In the genomic region with DNA sequence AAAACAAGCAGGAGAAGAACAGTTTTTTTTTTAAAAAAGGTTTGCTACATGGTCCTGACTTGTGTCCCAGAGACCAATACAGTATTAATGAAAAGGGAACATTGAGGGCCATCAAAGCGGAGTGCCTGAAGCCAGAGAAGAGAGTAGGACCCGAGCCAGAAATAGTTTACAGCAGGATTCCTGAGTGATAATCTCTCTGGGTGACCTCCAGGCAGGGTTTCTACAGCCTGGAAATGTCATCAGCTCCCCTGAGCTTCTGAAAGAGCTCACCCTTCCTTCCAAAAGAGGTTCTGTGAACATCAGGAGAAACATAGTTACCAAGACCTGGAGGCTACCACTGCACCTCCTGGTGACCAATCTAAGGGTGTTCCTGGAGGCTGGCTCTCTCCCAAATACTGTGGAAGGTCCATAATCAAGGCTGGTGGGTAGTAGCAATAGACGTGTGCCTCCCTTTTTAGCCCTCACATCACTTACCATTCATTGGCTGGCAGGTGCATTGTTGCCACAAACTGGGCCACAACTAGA, we compare ENCODE assay signal across 21 mouse cellular contexts.
"Had no signal": no experiment of that assay in that cellular context is flagged by ENCODE, and none has a peak within 500 bp of the region (broad histone marks: within the 10 kb centered on the region; RNA-seq: fewer than 3 reads in every experiment).

No protein-coding gene starts in this region.

- ATAC-seq: liver, postnatal 0 days; lung, postnatal 0 days; midbrain, embryonic 13.5 days; midbrain, embryonic 16.5 days had no signal

- H3K9me3 ChIP-seq: limb, embryonic 15.5 days; midbrain, embryonic 13.5 days; neural tube, embryonic 13.5 days had no signal

- H3K4me3 ChIP-seq: limb, embryonic 12.5 days; limb, embryonic 15.5 days; midbrain, embryonic 13.5 days; myocyte; neural tube, embryonic 13.5 days had no signal

- H3K4me1 ChIP-seq: limb, embryonic 12.5 days; limb, embryonic 15.5 days; midbrain, embryonic 13.5 days; neural tube, embryonic 13.5 days had no signal

- DNase-seq: kidney, postnatal 14 days; kidney, postnatal 4 days; left cerebral cortex, postnatal 4 days; liver, postnatal 0 days; lung, embryonic 14.5 days; retina, postnatal 1 day; right cerebral cortex, postnatal 25 days; spleen, adult 18-20 months; thymus, adult 2 months; thymus, postnatal 14 days; thymus, postnatal 4 days had no signal

- H3K27me3 ChIP-seq: limb, embryonic 12.5 days; limb, embryonic 15.5 days; midbrain, embryonic 13.5 days; neural tube, embryonic 13.5 days had no signal

- H3K36me3 ChIP-seq: limb, embryonic 12.5 days; limb, embryonic 15.5 days; midbrain, embryonic 13.5 days; neural tube, embryonic 13.5 days had no signal

- H3K9ac ChIP-seq: limb, embryonic 12.5 days; limb, embryonic 15.5 days; liver, embryonic 14.5 days; liver, postnatal 0 days; lung, embryonic 14.5 days; midbrain, embryonic 13.5 days; neural tube, embryonic 13.5 days had no signal

- H3K27ac ChIP-seq: limb, embryonic 12.5 days; limb, embryonic 15.5 days; liver, embryonic 14.5 days; macrophage; midbrain, embryonic 13.5 days; neural tube, embryonic 13.5 days had no signal

- H3K4me2 ChIP-seq: limb, embryonic 12.5 days; limb, embryonic 15.5 days; liver, embryonic 11.5 days; lung, embryonic 14.5 days; midbrain, embryonic 13.5 days; neural tube, embryonic 13.5 days had no signal
